Mouse (Mus musculus): ENCODE measurements around the gene Dscaml1. TPM values are rescaled to one million over a fixed set of nuclear protein-coding genes. Genes with fewer than 3 reads are reported as not detected.

The Dscaml1 gene
- polyA plus RNA-seq, 1 experiment from 2014 or later: 7.0 TPM

DNA sequence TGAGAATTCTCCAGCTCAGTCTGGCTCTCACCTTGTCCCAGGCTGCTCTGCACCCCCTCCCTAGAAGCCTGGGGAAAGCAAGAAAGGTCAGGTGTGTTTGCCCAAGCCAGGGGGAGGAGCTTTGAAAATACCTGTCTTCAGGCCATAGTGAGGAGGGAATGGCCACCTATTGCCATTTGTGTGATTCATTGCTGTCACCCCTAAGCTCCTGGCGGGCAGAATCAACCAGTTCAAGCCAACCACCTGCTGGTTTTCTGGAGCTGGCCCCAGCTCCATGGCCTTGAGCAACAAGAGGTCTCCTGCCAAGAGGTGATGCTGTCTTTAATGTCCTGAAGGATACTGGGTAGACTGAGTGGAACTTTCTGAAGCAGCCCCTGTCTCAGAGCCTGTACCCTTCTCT, 28.1 kb upstream of the Dscaml1 start:
- WGBS: 59% methylated on average over 1 of the region's 1 CpGs
- H3K27me3 ChIP-seq: no peaks in the 10 kb centered on the region; the same call in 1 of the 2 replicates
- H3K9me3 ChIP-seq: no peaks in the 10 kb centered on the region

DNA sequence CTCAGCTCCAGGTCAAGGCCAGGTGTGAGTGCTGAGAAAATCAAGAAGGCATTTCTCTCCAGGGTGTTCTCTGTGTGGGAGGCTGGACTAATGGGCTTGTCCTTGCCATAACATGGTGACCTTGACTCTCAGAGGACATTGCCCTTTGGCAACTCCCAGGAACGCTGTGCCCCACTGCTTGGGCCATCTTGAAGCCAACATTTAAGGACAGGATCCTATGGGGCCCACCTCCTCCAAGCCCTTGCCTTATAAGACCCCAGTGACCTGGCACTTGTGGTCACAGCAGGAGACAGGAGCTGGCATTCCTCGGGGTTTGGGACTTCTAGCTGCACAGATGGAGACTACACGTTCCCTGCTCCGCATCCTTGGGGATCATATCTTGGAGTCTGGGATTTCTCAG, 27.0 kb upstream of the Dscaml1 start, which contains the start of gene Fxyd2:
TSS of gene Fxyd2 (plus strand) at position 236 of the 400 bp plus-strand sequence.
- no peak for ATAC-seq (ENCODE audit: low FRiP score)
- Histone ChIP-seq H3K4me2 (no peak within 1 kb of the TSS), H3K9ac (no peak within 1 kb of the TSS), H3K4me3 (replicated peaks) (no peak within 1 kb of the TSS), H3K27ac (no peak within 1 kb of the TSS), H3K9me3 (no peaks in the 10 kb centered on the region), H3K4me1 (no peaks in the 10 kb centered on the region), H3K27me3 (peaks cover 5% of the 10 kb centered on the region), H3K36me3 (replicated peaks) (peaks cover 14% of the 10 kb centered on the region)
- WGBS: 73% methylated on average over 4 of the region's 4 CpGs

More for the DNA sequence above, 28.1 kb upstream of the Dscaml1 start:
- H3K4me2 ChIP-seq: no peak overlapping the region
- no peak overlapping the region for H3K4me3 ChIP-seq (replicated peaks)
- H3K36me3 ChIP-seq (replicated peaks): peaks cover 25% of the 10 kb centered on the region
- ATAC-seq (ENCODE audit: low FRiP score): no peak
- no peaks in the 10 kb centered on the region for H3K4me1 ChIP-seq
- no peak overlapping the region for H3K9ac ChIP-seq
- no peak overlapping the region for H3K27ac ChIP-seq

DNA sequence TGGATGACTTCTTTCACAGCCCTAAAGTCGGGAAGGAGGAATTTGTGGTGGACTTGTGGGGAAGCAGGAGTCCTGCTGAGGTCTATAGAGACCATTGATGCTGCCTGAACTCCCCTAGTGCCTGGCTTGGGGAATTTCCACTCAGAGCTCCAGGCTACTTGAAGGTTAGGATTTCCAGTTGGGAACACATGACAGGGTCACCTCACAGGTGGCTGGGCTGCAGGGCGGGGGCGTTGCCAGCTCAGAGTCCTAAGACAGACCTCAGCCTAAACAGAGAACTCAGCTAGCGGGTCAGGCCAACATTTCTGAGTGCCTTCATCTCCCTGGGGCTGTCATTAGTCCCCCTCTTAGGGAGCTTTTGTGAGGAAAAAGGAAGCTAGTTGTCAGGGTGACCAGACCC, 24.6 kb upstream of the Dscaml1 start:
- 61% methylated on average over 4 of the region's 4 CpGs for WGBS
- ATAC-seq (ENCODE audit: low FRiP score): no peak
- no peaks in the 10 kb centered on the region for H3K9me3 ChIP-seq

DNA sequence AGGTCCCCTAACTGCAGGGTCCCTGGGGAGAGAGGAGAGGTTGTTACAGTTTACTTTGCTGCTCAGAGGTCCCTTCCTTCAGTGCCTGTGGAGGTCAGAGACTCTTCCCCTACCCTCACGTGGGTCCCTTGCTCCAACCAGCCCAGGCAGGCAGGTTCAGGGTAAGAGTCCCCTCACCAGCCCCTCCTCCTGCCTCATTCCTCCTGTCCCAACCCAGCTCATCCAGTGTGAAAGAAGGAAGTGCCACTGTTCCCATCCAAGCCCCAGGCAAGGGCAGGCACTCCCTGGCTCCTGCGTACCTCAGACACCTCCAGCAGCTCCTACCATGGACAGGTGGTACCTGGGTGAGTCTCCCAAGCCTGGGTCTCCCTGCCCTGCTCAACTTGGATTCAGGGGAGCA, 23.5 kb upstream of the Dscaml1 start:
- WGBS: 62% methylated on average over 2 of the region's 2 CpGs
- ATAC-seq (ENCODE audit: low FRiP score): no peak
- no peak overlapping the region for H3K4me3 ChIP-seq (replicated peaks)

More for the DNA sequence above, 24.6 kb upstream of the Dscaml1 start:
- Histone ChIP-seq H3K4me3 (replicated peaks) (no peak overlapping the region), H3K36me3 (replicated peaks) (no peaks in the 10 kb centered on the region), H3K27ac (no peak overlapping the region), H3K9ac (no peak overlapping the region), H3K4me1 (no peaks in the 10 kb centered on the region), H3K27me3 (peaks cover 5% of the 10 kb centered on the region), H3K4me2 (no peak overlapping the region)

DNA sequence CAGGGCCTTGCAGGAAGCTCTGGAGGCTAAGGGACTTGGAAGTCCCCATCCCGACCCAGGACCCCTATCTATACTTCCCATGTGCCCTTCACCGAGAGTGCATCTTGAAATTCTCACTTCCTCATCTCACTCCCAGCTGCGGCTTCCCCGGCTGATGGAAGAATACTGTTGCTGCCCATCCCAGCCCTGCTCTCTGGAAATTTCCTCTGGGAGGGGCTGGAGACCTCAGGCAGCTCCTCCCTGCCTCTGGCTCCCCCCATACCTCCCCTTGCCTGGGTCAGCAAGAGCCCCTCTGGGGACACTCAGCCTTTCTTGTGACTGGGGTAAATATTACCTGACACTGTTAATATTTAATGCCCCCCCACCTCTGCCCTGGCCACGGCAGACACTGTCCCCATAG, 20.7 kb upstream of the Dscaml1 start:
- ATAC-seq (ENCODE audit: low FRiP score): no peak
- Histone ChIP-seq H3K4me2 (no peak overlapping the region), H3K36me3 (replicated peaks) (no peaks in the 10 kb centered on the region), H3K4me1 (peaks cover 7% of the 10 kb centered on the region; the same call in 1 of the 2 replicates), H3K4me3 (replicated peaks) (no peak overlapping the region), H3K27me3 (peaks cover 20% of the 10 kb centered on the region), H3K9ac (no peak overlapping the region), H3K27ac (no peak overlapping the region), H3K9me3 (no peaks in the 10 kb centered on the region)
- 71% methylated on average over 5 of the region's 5 CpGs for WGBS

More for the DNA sequence above, 23.5 kb upstream of the Dscaml1 start:
- Histone ChIP-seq H3K4me2 (no peak overlapping the region), H3K36me3 (replicated peaks) (no peaks in the 10 kb centered on the region), H3K27ac (no peak overlapping the region), H3K9ac (no peak overlapping the region), H3K4me1 (peaks cover 2% of the 10 kb centered on the region; the same call in 1 of the 2 replicates), H3K9me3 (no peaks in the 10 kb centered on the region), H3K27me3 (peaks cover 5% of the 10 kb centered on the region)

DNA sequence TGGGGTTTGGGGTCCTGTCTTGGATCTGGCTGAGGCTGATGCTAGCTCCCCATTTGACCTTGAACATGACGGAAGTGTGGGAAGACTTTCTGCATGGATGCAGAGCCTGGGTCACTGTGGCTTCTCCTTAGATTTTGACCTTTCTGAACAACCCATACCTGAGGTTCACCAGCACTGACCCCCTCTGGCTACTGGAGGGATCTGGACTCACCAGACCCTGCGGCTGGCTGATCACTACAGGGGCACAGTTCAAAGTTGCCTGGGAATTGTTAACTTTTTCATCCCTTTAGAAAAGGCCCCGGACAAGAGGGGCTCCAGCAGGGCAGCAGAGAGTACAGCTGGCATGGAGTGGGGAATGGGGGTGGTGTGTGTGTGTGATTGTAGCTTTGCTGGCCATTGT, 19.6 kb upstream of the Dscaml1 start:
- Histone ChIP-seq H3K4me3 (replicated peaks) (no peak overlapping the region), H3K36me3 (replicated peaks) (no peaks in the 10 kb centered on the region), H3K4me1 (peaks cover 7% of the 10 kb centered on the region; the same call in 1 of the 2 replicates), H3K9ac (no peak overlapping the region), H3K27me3 (peaks cover 28% of the 10 kb centered on the region), H3K4me2 (no peak overlapping the region), H3K9me3 (no peaks in the 10 kb centered on the region), H3K27ac (no peak overlapping the region)
- WGBS: 72% methylated on average over 3 of the region's 3 CpGs
- ATAC-seq (ENCODE audit: low FRiP score): no peak

DNA sequence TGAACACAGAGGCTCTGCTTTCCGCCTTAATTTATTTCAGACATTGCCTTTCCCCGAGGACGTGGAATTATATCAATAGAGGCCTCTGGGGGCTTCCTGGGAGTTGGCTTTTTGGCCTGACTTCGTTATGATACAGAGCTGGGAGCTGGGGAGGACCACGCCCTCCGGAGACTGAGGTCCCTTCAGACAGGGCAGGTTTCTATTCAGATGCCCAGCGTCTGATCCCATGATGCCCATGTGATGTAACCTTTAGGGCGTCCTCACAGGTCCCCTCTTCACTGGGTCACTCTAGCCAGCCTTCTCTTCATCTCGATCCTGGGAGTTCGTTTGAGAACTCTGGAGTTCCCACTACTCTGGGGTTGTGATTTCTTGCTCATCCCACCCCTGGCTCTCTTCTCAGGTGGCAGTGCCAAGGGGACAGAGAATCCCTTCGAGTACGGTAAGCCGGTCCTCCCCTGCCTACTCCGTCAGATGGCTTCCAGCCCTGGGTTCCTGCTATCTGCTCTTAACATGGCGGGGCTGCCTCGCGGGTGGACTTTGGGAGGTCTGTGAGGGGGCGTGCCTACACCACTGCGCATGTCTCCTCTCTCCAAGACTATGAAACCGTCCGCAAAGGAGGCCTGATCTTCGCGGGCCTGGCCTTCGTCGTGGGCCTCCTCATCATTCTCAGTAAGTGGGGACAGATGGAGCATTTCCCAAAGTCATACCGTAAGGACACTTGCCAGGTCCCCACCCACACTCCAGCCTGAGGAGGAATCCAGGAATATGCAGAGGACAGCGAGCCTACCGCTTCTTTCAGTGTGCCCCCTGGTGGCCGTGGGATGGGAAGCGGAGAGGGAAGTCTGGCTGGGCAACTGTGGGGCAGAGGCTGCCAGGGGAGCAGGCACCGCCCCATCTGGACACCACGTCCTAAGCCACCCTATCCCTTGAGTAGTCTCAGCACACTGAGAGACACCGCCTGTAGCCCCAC, 18.4 kb upstream of the Dscaml1 start:
- peak; percentile 68 for ATAC-seq (ENCODE audit: low FRiP score)
- Histone ChIP-seq H3K9me3 (no peaks in the 10 kb centered on the region), H3K27me3 (peaks cover 28% of the 10 kb centered on the region), H3K4me1 (peaks cover 11% of the 10 kb centered on the region), H3K4me2 (peak overlapping the region; percentile 52), H3K27ac (no peak overlapping the region), H3K36me3 (replicated peaks) (no peaks in the 10 kb centered on the region), H3K4me3 (replicated peaks) (peak overlapping the region; percentile 31), H3K9ac (peak overlapping the region; percentile 36)
- 42% methylated on average over 33 of the region's 33 CpGs for WGBS

- no peak overlapping the region for H3K4me3 ChIP-seq (replicated peaks)
- no peaks in the 10 kb centered on the region for H3K9me3 ChIP-seq
- peaks cover 24% of the 10 kb centered on the region for H3K27me3 ChIP-seq
- no peak overlapping the region for H3K9ac ChIP-seq
- H3K4me1 ChIP-seq: peaks cover 11% of the 10 kb centered on the region
- H3K36me3 ChIP-seq (replicated peaks): no peaks in the 10 kb centered on the region
- 88% methylated on average over 5 of the region's 5 CpGs for WGBS
- ATAC-seq (ENCODE audit: low FRiP score): no peak
- H3K4me2 ChIP-seq: no peak overlapping the region
- no peak overlapping the region for H3K27ac ChIP-seq
Observed at GRCm38 (mm10) chr9:45410193-45410592, 16.2 kb upstream of the Dscaml1 start.

DNA sequence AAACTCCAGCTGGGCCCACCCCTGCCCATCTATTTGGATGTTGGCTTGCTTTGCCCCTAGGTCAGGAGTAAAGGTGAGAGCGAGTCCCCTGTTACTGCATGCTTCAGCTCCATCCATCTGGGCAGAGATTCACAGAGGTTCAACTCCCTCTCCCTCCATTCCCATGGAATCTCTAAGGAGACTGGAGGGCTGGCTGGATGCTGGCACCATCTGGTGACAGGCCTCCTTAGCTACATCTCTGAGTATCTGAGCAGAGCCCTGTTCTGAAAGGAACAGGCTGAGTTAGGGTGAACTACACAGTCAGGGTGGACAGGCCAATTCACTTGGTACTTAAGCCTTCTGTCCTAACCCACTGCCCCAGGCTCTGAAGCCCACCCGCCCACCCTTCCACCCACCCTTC, 15.8 kb upstream of the Dscaml1 start:
- no peak for ATAC-seq (ENCODE audit: low FRiP score)
- Histone ChIP-seq H3K27me3 (peaks cover 25% of the 10 kb centered on the region), H3K36me3 (replicated peaks) (no peaks in the 10 kb centered on the region), H3K27ac (no peak overlapping the region), H3K4me3 (replicated peaks) (no peak overlapping the region), H3K9ac (no peak overlapping the region), H3K4me1 (peaks cover 11% of the 10 kb centered on the region), H3K4me2 (no peak overlapping the region), H3K9me3 (no peaks in the 10 kb centered on the region)
- 90% methylated on average over 2 of the region's 2 CpGs for WGBS

DNA sequence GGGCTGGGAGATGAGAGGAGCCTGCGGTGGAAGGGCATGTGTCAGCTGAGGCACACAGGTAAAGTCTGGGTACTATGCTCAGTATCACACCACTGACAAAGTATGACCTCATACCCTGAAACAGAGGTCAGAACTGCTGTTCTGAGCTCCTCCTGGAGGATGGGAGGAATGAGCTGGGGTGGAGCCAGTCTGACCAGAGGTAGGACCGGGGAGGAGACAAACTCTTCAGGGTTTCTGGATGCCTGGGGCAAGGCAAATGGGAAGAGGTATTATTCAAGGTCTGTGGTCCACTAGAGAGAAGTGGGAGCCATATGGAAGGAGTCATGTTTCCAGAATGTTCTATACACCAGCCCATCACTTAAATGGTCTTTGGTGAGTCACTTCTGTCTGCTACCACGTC, 15.3 kb upstream of the Dscaml1 start:
- Histone ChIP-seq H3K9me3 (no peaks in the 10 kb centered on the region), H3K4me3 (replicated peaks) (no peak overlapping the region), H3K27ac (no peak overlapping the region), H3K4me1 (peaks cover 11% of the 10 kb centered on the region), H3K36me3 (replicated peaks) (no peaks in the 10 kb centered on the region), H3K27me3 (peaks cover 25% of the 10 kb centered on the region), H3K9ac (no peak overlapping the region), H3K4me2 (no peak overlapping the region)
- no peak for ATAC-seq (ENCODE audit: low FRiP score)
- WGBS: 89% methylated on average over 3 of the region's 3 CpGs

DNA sequence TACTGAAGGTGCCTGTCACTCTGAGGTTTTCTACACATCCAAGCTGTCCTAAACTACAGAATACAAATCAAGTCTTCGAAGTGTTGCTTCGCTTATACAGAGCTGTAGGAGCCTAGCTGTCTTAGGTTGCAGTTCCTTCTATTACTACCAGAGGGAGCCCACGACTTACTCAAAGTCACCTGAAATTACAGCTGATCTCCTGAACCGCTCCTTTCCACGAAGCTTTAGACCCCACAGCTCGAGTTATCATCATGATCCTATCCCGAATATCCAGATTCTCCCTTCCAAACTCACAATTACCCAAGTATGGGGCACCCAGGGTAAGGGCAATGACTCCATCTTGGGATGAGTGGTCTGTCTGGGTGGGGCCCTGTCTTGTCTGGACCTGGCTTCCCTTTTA, 14.6 kb upstream of the Dscaml1 start:
- no peaks in the 10 kb centered on the region for H3K9me3 ChIP-seq
- H3K4me1 ChIP-seq: peaks cover 11% of the 10 kb centered on the region
- no peaks in the 10 kb centered on the region for H3K36me3 ChIP-seq (replicated peaks)
- H3K9ac ChIP-seq: no peak overlapping the region; the same call in 1 of the 2 replicates
- H3K4me3 ChIP-seq (replicated peaks): no peak overlapping the region
- H3K27me3 ChIP-seq: peaks cover 25% of the 10 kb centered on the region
- 24% methylated on average over 7 of the region's 7 CpGs for WGBS
- H3K4me2 ChIP-seq: peak overlapping the region; percentile 44
- ATAC-seq (ENCODE audit: low FRiP score): peak; percentile 42; the same call in 1 of the 2 replicates
- H3K27ac ChIP-seq: no peak overlapping the region; the same call in 1 of the 2 replicates

GRCm38 (mm10) chr9:45412287-45412686, 14.1 kb upstream of the Dscaml1 start:
- Histone ChIP-seq H3K9me3 (no peaks in the 10 kb centered on the region), H3K27me3 (peaks cover 25% of the 10 kb centered on the region), H3K9ac (no peak overlapping the region; the same call in 1 of the 2 replicates), H3K4me3 (replicated peaks) (no peak overlapping the region), H3K4me2 (peak overlapping the region; percentile 44), H3K36me3 (replicated peaks) (no peaks in the 10 kb centered on the region), H3K27ac (no peak overlapping the region; the same call in 1 of the 2 replicates), H3K4me1 (peaks cover 11% of the 10 kb centered on the region)
- 4% methylated on average over 10 of the region's 10 CpGs for WGBS
- ATAC-seq (ENCODE audit: low FRiP score): 0 out of 2 replicates have a peak, but pooled peaks have one; percentile 34
